Mouse (Mus musculus) heart, embryonic 14.5 days (tissue): Measurements from ENCODE around the gene Kdf1. TPM values are rescaled to one million over a fixed set of nuclear protein-coding genes. Genes with fewer than 3 reads are reported as not detected.

Experiments
- ATAC-seq: fragments of 200-750 bp; cut with Nextera tagmentation; 2 replicates; pipeline ENCODE4 v1.8.0; 2017; ENCODE audit warnings: low read depth, moderate TSS enrichment; ENCODE audit not compliant: insufficient number of reproducible peaks, insufficient read depth, low FRiP score
- H3K27ac ChIP-seq, 2 experiments: fragments of 200-500 bp in 1 of 2; fragments of 300-500 bp in 1 of 2; sonication (generic) in 1 of 2; replicated peaks in 1 of 2; 2 replicates each; pipeline ENCODE4 v1.5.1; 2012 to 2014; ENCODE audit warnings: low read depth in 2 of 2, low read length in 2 of 2, control low read depth in 1 of 2, mild to moderate bottlenecking in 1 of 2, mixed read lengths in 1 of 2; ENCODE audit not compliant: control insufficient read depth in 1 of 2, insufficient read depth in 1 of 2
- H3K27me3 ChIP-seq: fragments of 300-500 bp; sonication (generic); 2 replicates; pipeline ENCODE4 v1.6.1; 2014; ENCODE audit warnings: mild to moderate bottlenecking, low read length, control low read depth; ENCODE audit not compliant: control insufficient read depth, insufficient read depth
- H3K36me3 ChIP-seq: fragments of 300-500 bp; sonication (generic); 2 replicates; pipeline ENCODE4 v1.6.1; 2014; ENCODE audit warnings: mild to moderate bottlenecking, control low read depth, low read length, mixed read lengths; ENCODE audit not compliant: control insufficient read depth, insufficient read depth
- H3K4me1 ChIP-seq, 2 experiments: fragments of 200-500 bp in 1 of 2; fragments of 300-500 bp in 1 of 2; sonication (generic) in 1 of 2; 2 replicates each; pipeline ENCODE4 v1.6.1; 2012 to 2014; ENCODE audit warnings: low read length in 2 of 2, control low read depth in 1 of 2, mixed read lengths in 1 of 2; ENCODE audit not compliant: control insufficient read depth in 2 of 2, insufficient read depth in 2 of 2
- H3K4me2 ChIP-seq: fragments of 300-500 bp; sonication (generic); 2 replicates; pipeline ENCODE4 v1.6.1; 2014; ENCODE audit warnings: mild to moderate bottlenecking, low read length
- H3K4me3 ChIP-seq, 2 experiments: fragments of 200-500 bp in 1 of 2; fragments of 300-500 bp in 1 of 2; sonication (generic) in 1 of 2; 2 replicates each; pipeline ENCODE4 v1.5.1; 2012 to 2014; ENCODE audit warnings: low read length in 2 of 2, mild to moderate bottlenecking in 2 of 2, control low read depth in 1 of 2, low read depth in 1 of 2, moderate library complexity in 1 of 2; ENCODE audit not compliant: control insufficient read depth in 1 of 2, insufficient read depth in 1 of 2
- H3K9ac ChIP-seq: fragments of 300-500 bp; sonication (generic); 2 replicates; pipeline ENCODE4 v1.6.1; 2014; ENCODE audit warnings: mild to moderate bottlenecking, low read length
- H3K9me3 ChIP-seq: fragments of 300-500 bp; sonication (generic); 2 replicates; pipeline ENCODE4 v1.6.1; 2016; ENCODE audit warnings: low read length, control low read depth; ENCODE audit not compliant: control insufficient read depth
- WGBS: fragments of 180-500 bp; shearing (Covaris S2); extraction: QIAGEN DNeasy Blood & Tissue Kit; methylation state at CpG from one replicate; pipeline ENCODE4 v1.1.7; 2014; 5-methylcytosine and 5-hydroxymethylcytosine counted together
- polyA plus RNA-seq: library from polyadenylated mRNA; unstranded; fragments of >200 nt; fragmentation: Nextera tagmentation; extraction: Ambion mirVana; gene quantifications from 2 replicates; pipeline ENCODE4 v1.2.1, GENCODE M21; 2014

Gene Kdf1
- polyA plus RNA-seq, 1 experiment from 2014 or later, result 0.62 TPM

DNA sequence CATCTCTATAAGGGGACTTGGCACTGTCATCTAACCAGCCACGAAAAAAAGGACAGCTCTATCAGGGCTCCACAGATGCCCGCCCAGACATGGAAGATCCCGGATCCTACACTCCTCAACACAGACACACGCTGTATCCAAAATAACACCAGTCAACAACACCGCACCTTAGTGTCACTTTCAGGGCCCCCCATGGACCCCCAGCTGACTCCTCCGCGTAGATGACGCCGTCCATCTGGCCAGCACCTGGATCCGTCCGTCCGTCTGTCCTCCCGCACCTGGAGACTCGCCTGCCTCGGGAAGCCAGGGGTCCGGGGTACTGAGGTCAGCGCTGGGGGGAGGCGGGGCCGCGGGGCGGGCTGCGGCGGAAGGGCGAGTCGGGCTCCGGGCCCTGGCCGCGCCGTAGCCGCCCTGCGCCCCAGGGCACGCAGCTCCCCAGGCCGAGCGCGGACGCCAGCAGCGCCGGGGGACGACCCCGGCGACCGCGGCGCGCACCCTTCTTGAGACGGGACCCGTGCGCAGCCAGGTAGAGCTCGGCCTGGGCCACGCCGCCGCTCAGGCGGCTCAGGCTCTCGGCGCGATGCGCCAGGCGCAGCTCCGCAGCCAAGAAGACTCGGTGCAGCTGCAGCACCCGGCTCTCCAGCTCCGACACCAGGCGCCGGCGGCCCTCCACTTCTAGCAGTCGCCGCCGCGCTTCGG is 21.2 kb upstream of the Kdf1 start:
- no peak for ATAC-seq
- H3K27ac ChIP-seq, result no peak overlapping the region
- no peaks in the 10 kb centered on the region for H3K9me3 ChIP-seq
- H3K4me2 ChIP-seq, result peak overlapping the region; percentile 99
- H3K27me3 ChIP-seq, result peaks cover 78% of the 10 kb centered on the region
- H3K36me3 ChIP-seq, result no peaks in the 10 kb centered on the region
- H3K4me3 ChIP-seq, result peak overlapping the region; percentile 63 to 65
- H3K9ac ChIP-seq, result peak overlapping the region; percentile 54
- under 1% methylated on average over 50 of the region's 70 CpGs for WGBS
- peaks cover 7 to 16% of the 10 kb centered on the region in 2 experiments; a peak in 2 of 4 replicates for H3K4me1 ChIP-seq

- Histone ChIP-seq H3K4me1 (peaks cover 7 to 16% of the 10 kb centered on the region in 2 experiments; a peak in 2 of 4 replicates), H3K27ac (no peak within 1 kb of the TSS), H3K27me3 (peaks cover 78% of the 10 kb centered on the region), H3K9me3 (no peaks in the 10 kb centered on the region), H3K4me2 (peak within 1 kb of the TSS; percentile 99), H3K4me3 (peak within 1 kb of the TSS; percentile 63 to 65), H3K9ac (peak within 1 kb of the TSS; percentile 54), H3K36me3 (no peaks in the 10 kb centered on the region)
- peak; percentile 62; the same call in 1 of the 2 replicates for ATAC-seq
- under 1% methylated on average over 42 of the region's 53 CpGs for WGBS
Observed at GRCm38 (mm10) chr4:133498160-133498724, 20.5 kb upstream of the Kdf1 start, which contains the start of gene Trnp1. Trnp1 (minus strand) TSS chr4:133498550.

DNA sequence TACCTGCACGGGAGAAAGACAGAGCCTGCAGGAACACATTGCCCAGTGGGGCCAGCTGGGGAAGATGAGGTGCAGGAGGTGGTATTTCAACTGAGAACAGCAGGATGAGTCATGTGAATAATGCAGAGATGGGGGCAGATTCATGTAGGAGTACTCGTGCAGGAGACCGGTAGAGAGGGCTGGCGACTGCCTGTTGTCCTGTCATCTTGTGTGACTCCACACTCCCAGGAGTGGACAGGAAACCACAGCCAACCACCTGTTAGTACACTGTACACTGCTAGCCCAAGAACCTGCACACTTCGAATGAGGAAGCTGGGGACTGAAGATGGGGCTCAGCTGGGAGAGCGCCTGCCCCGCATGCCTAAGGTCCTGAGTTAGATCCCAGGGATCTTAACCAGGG is 17.2 kb upstream of the Kdf1 start:
- H3K4me2 ChIP-seq, result no peak overlapping the region
- no peak for ATAC-seq
- no peak overlapping the region for H3K9ac ChIP-seq
- no peak overlapping the region for H3K27ac ChIP-seq
- H3K4me1 ChIP-seq, result peaks cover 7 to 11% of the 10 kb centered on the region in 2 experiments; a peak in 2 of 4 replicates
- H3K4me3 ChIP-seq, result no peak overlapping the region
- 38% methylated on average over 7 of the region's 7 CpGs for WGBS
- no peaks in the 10 kb centered on the region for H3K9me3 ChIP-seq
- no peaks in the 10 kb centered on the region for H3K36me3 ChIP-seq
- peaks cover 80% of the 10 kb centered on the region for H3K27me3 ChIP-seq

DNA sequence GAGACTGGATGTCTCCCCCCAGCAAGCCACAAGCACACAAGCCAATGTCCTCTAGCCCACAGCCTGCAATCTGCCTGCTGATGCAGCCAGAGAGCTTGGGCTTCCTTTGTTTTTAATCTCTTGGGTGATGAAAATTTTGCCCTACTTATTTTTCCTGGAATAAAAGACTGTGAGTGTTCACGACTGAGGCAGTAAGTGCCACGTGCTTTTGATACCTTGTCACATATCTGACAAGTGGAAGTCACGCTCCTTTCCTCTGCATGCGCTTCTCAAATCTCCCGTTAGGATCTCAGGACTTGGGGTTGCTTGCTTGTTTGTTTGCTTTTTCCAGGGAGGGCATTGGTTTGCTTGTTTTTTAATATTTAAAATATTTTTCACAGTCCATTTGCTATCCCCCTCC is 14.5 kb upstream of the Kdf1 start:
- Histone ChIP-seq H3K27ac (no peak overlapping the region), H3K36me3 (no peaks in the 10 kb centered on the region), H3K27me3 (peaks cover 66% of the 10 kb centered on the region), H3K4me3 (no peak overlapping the region), H3K9ac (no peak overlapping the region), H3K4me2 (no peak overlapping the region), H3K4me1 (no peaks in the 10 kb centered on the region), H3K9me3 (no peaks in the 10 kb centered on the region)
- 45% methylated on average over 5 of the region's 5 CpGs for WGBS
- ATAC-seq, result no peak

DNA sequence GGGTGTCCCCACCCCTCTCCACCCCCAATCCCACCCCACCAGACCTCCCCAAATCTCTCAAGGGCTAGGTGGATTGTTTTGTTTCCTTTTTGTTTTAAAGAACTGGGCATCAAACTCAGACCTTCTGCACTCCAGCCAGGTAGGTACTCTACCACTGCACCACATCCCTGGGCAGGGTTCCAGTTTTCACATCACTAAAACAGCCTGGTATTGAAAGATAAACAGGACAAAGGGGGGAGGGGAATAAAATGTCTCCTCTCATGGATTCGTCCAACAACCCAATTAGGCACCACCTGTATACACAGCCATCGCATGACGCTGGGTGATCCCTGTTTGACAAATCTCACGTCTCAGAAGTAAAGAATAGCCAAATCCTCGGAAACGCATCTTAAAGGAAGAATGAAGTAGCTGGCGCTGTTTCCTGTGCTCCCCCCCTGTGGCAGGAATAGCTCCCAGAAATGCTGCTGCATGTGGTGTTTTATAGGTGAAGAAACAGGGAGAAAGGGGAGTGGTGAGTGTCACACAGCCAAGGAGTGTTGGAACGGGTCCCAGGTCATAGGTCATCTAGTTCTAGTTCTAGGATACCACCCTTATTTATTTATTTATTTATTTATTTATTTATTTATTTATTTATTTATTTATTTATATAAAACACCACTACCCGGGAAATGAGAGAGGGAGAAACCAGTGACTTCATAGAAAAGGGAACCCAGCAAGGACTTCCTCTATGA is 13.8 kb upstream of the Kdf1 start:
- H3K9ac ChIP-seq, result no peak overlapping the region
- H3K4me3 ChIP-seq, result no peak overlapping the region
- WGBS, result 58% methylated on average over 9 of the region's 9 CpGs
- no peak overlapping the region for H3K4me2 ChIP-seq
- no peaks in the 10 kb centered on the region for H3K9me3 ChIP-seq
- no peak for ATAC-seq
- H3K4me1 ChIP-seq, result no peaks in the 10 kb centered on the region
- no peak overlapping the region for H3K27ac ChIP-seq
- H3K27me3 ChIP-seq, result peaks cover 60% of the 10 kb centered on the region
- H3K36me3 ChIP-seq, result no peaks in the 10 kb centered on the region

DNA sequence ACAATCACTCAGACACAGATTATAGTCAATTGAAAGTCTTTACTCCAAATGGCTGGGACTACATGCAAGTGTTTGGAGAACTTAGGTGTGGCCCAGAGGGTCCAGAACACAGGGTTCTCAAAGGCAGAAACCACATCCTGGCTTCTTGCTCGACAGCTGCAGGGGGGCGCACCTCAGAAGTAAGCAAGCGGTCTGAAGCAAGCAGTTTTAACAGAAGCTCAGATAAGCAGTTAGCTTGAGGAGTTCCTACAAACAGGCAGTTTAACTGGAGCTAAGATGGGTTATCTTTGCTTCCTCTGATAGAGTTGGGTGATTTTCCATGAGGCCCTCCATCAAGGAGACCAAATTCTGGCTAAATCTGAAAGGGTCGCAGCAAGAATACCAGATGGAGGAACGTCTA is 12.2 kb upstream of the Kdf1 start:
- H3K27me3 ChIP-seq, result peaks cover 43% of the 10 kb centered on the region
- H3K9me3 ChIP-seq, result no peaks in the 10 kb centered on the region
- no peaks in the 10 kb centered on the region for H3K4me1 ChIP-seq
- H3K36me3 ChIP-seq, result no peaks in the 10 kb centered on the region
- no peak overlapping the region for H3K9ac ChIP-seq
- no peak overlapping the region for H3K4me3 ChIP-seq
- H3K27ac ChIP-seq, result no peak overlapping the region
- no peak overlapping the region for H3K4me2 ChIP-seq
- 50% methylated on average over 5 of the region's 5 CpGs for WGBS
- no peak for ATAC-seq

- Histone ChIP-seq H3K9me3 (no peaks in the 10 kb centered on the region), H3K4me1 (no peaks in the 10 kb centered on the region), H3K27ac (no peak overlapping the region), H3K27me3 (peaks cover 36% of the 10 kb centered on the region), H3K4me2 (no peak overlapping the region), H3K4me3 (no peak overlapping the region), H3K9ac (no peak overlapping the region), H3K36me3 (no peaks in the 10 kb centered on the region)
- ATAC-seq, result no peak
- WGBS, result 87% methylated on average over 7 of the region's 7 CpGs
Observed at GRCm38 (mm10) chr4:133508990-133509389, 9.8 kb upstream of the Kdf1 start.
